16 mouse cellular contexts compared by ENCODE assay signal in the genomic region with DNA sequence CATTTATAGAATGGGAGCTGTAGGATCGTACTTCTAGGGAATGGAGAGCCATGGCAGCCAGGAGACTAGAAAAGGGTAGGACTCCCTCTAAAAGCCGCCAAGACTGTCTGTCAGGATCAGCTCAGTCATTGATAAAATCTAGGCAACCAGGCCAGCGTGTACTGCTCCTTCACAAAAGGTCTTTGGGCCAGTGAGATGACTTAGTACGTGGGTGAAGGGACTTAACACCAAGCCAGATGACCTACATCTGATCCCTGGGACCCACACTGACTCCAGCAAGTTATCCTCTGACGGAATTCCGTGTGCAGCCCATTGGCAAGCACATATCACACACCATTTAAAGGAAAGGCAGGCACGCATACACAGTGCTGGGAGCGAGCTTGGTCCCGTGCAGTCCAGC. TPM values are rescaled to one million over a fixed set of nuclear protein-coding genes. Genes with fewer than 3 reads are reported as not detected.
"Had no signal": no experiment of that assay in that cellular context is flagged by ENCODE, and none has a peak within 500 bp of the region (broad histone marks: within the 10 kb centered on the region; RNA-seq: fewer than 3 reads in every experiment).

No protein-coding gene starts in this region.

- H3K4me3 ChIP-seq: midbrain, embryonic 10.5 days; midbrain, embryonic 12.5 days; myocyte; neural tube, embryonic 13.5 days; neural tube, embryonic 15.5 days had no signal

- H3K9me3 ChIP-seq: midbrain, embryonic 10.5 days; midbrain, embryonic 12.5 days; neural tube, embryonic 13.5 days; neural tube, embryonic 15.5 days had no signal

- H3K4me2 ChIP-seq: lung, embryonic 14.5 days; midbrain, embryonic 12.5 days; neural tube, embryonic 15.5 days had no signal

- DNase-seq: lung, postnatal 4 days; right cerebral cortex, adult 18-20 months; right cerebral cortex, postnatal 25 days; right cerebral cortex, postnatal 4 days; spleen, adult 18-20 months; thymus, adult 18-20 months; thymus, postnatal 14 days; thymus, postnatal 36 days had no signal

- H3K9ac ChIP-seq: lung, embryonic 14.5 days; midbrain, embryonic 12.5 days; neural tube, embryonic 15.5 days had no signal

- ATAC-seq: midbrain, embryonic 16.5 days had no signal

- H3K27me3 ChIP-seq: neural tube, embryonic 13.5 days; neural tube, embryonic 15.5 days had no signal

- H3K27ac ChIP-seq: midbrain, embryonic 10.5 days; midbrain, embryonic 12.5 days; neural tube, embryonic 13.5 days; neural tube, embryonic 15.5 days had no signal

- H3K36me3 ChIP-seq: midbrain, embryonic 10.5 days; midbrain, embryonic 12.5 days; neural tube, embryonic 13.5 days; neural tube, embryonic 15.5 days had no signal

RNA-seq across cellular contexts. Expression of a gene that starts 14.9 kb away (rescaled TPM):
- total RNA-seq: megakaryocyte-erythroid progenitor cell, adult 5-6 weeks had no signal
